Mouse (Mus musculus): Measurements from ENCODE around the gene Rhov.

The Rhov gene

DNA sequence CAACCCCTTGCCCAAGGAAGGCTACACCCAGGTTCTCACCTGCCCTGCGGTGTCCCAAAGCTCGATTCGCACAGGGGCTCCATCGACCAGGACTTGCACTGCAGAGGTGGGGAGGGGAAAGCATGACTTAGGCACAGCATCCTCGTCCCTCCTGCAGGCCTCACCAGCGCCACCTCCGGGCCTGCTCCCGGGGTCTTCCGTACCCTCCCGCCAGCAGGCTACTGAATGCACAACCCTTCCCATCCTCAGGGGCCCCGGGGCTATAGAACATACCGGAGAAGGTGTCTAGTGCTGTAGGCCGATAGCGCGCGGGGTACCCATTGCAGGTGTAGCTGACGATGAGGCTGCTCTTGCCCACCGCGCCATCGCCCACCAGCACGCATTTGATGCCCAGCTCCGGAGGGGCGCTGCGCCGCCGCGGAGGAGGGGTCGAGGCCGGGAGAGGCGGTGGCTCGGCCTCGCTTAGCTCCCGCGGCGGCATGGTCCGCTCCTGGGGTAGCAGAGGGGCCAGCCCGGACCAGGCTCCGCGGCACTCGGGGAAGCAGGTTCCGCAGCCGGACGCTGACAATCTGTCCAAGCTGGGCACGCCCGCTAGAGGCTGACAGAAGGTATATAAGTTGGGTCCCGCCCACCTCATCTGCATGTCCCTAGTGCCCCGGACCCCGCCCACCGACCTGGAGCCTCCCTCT, at the start of gene Rhov:
Gene Rhov, minus strand, starts transcription at position 630 of the 689 bp plus-strand sequence.
- in situ Hi-C loops (cut with MboI), result no loop called here

DNA sequence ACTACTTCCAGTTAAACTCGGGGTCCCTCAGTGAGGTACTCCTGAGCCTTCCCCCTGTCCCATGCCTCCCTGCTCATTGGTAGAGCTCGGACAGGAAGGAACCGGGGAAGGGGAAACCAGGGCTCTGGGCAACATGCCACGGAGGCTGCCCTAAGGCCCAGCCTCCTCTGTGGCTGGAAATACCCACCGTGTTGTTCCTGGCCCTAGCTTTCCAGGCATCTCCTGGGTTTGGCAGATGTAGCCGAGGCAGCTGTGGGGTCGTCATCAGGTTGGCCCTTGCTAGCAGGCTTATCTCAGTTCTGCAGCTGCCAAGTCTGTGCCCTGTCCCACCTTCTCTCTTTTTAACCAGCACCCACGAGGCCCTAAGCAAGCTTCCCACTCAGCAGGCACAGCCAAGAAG, 49.5 kb upstream of the Rhov start:
- in situ Hi-C loops (cut with MboI), result no loop called here

DNA sequence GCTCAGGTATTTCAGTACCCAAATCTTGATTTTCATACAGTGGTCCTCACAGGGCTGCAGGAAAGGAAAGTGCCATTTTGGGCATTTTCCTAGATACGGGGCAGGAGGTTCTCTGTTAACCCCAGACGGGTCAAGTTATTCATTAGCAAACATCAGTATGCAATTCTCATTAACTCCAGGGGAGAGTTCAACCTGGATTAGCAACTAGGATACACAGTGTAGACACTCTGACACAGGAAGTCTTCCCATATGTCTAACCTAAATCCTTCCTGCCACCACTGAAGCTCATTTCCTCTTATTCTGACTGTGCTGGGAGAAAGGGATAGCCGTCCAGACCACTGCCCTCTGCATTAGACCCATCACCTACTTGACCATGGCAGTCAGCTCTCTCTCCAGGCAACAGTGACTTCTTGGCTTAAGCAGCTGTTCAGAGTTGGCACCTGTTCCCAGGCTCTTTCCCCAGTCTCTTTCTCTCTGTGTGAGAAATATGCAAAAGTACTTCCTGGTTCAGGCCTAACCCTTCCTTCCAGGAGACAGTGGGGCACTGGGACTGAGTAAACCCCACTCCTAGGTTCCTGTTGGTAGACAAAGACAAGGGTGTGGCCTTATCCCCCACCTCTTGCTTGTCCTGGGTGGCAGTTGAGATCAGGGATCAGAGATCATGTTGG, 47.1 kb upstream of the Rhov start:
- in situ Hi-C loops (cut with MboI), result no loop called here

DNA sequence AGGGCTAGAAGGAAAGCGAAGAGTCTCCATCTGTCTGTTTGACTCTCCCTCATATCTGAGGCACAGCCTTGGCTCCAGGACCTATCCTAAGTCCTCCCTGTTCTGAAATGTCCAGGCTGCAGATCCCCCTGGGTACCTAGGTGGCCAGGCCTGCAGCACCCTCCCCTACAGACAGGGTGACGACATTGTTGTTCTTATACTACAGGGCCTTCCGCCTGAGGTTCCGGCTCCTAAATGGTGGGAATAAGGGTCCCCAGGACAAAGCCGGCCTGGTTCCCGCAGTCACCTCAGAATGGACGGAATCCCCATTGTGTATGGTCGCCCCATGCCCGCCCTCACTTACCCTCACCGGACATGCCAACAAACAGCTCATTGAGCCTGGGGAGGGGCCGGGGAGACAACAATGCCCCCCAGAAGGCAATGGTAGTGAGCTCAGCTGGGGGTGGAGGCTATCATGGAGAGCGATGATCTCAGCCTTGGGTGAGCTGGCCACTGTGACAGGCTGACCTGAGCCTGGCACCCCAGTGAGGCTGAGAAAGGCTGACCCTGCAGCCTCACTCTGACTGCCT, 43.8 kb upstream of the Rhov start:
- in situ Hi-C loops (cut with MboI), result no loop called here

DNA sequence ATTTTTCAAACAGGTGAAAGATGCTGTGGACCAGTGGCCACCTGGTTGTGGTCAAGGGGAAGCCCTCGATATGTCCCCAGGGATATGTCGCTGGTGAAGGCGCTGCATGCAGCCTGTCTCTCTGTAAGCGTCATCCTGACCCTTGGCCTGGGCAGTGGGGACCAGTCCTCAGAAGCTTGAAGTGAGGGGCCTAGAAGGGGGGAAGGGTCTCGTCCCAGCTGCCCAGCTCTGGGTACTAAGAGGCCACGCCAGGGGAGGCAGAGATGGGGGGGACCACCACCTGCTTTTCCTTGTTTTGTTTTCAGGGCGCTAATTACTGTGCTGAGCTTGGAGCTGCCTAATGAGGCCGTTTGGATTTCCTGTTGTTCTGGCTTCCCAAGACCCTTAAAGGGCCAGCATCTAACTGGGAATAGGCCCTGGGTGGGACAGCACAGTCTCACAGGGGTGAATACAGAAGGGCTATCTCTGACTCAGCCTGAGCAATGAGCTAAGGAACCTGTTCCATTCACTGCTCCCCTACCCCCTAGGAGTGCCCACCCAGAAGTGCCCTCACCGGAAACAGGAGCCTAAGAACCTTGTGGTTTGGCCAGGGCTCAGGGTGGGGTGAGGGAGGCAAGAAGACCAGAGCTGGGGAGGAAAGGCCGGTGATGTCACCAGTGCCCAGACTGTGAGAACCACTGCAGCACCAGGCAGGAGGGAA, 42.9 kb upstream of the Rhov start:
- in situ Hi-C loops (cut with MboI), result no loop called here

DNA sequence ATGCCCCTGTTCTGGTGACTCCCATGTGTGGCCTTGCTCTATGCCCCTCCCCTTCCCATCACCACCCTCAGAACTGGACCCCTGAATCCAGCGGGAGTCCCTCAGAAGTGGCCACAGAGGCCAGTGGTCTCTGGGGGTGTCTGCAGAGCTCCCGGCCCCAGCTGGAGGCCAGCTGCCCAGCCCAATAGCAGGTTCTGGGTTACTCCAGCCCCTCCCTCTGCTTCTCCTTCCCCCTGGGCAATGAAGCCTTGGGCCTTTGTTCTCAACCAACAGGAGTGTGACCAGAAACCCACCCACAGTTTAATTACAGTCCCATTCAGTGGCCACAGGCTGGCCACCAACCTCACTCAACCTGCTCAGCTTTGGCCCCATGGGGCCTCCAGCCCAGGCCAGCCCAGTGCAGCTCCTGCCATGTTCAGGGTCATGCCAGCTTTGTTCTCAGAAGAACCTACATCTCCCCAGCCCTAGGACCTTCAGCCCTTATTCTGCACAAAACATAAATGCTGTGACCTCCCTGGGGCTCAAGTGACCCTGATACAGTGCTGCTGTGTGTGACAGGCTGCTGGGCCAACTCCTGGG, 41.4 kb upstream of the Rhov start:
- in situ Hi-C loops (cut with MboI), result no loop called here

DNA sequence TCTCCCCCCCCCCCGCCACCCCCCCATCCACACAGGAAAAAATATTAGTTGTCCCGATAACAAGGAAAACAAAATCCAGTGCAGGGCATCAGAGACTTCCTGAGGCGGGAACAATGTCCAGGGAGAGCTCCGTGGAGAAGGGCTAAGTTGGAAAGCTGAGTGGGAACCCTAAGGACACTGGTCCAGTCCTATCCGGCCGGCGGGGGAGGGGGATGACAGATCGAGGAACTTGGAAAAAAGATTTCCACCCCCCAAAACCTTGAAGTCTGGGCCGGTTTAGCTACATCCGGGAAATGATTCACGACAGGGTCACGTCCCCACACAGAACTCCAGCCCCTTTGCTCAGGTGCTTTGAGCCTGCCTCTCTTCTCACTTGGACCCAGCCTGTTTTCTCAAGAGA, 40.5 kb upstream of the Rhov start:
- in situ Hi-C loops (cut with MboI), result no loop called here

DNA sequence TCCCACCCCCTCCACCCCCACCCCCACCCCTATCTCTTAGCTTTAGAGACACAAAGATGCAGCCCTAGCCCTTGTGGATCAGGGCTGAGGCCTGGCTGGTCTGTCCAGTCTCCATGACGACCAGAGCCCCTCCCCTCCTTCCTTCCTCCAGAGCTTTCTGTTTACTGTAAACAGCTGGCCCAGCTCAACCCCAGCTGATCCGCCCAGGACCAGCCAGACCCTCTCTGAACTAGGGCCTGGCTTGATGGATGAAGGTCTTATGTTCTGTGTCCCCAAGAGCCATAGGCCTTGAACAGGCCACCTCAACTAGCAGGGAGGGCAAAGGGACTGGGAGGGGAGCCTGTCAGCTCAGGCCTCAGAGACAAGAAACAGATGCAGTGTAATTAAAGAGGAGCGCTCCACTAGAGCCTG, 33.7 kb upstream of the Rhov start:
- in situ Hi-C loops (cut with MboI), result no loop called here

DNA sequence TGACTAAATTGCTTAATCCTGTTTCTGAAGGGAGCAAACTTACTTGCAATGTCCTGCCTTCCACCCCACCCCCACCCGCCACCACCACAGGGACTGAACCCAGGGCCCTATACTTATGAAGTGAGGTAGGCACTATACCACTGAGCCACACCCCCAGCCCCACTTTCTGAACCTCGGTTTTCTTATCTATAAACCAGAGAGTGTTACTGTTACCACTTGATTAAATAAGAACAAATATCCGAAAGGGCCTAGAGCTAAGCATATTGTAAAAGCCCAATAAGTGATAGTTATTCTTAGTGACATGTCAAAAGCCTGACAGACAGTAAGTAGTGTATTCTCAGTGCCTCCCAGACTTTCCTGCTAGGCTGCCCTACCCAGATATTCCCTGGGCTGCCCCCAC, 33.3 kb upstream of the Rhov start:
- in situ Hi-C loops (cut with MboI), result no loop called here

DNA sequence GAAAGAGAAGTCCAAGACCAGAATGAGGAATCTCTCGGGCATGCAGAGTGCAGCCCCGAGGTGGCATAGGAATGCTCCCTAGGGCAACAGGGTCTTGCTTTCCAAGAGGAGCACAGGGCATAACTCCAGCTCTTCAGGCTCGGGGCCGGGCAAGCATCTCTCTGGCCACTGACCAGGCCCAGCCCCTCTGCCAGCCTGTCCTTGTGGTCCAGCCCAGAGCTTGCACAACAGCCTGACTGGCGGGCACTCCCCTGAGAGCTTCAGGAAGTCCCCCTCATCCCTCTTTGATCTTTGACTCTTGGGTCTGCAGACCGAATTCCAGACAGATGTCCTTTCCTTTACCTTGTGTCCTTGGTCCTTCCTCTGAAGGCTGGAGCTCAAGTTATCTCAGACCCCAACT, 31.8 kb upstream of the Rhov start:
- in situ Hi-C loops (cut with MboI), result no loop called here

DNA sequence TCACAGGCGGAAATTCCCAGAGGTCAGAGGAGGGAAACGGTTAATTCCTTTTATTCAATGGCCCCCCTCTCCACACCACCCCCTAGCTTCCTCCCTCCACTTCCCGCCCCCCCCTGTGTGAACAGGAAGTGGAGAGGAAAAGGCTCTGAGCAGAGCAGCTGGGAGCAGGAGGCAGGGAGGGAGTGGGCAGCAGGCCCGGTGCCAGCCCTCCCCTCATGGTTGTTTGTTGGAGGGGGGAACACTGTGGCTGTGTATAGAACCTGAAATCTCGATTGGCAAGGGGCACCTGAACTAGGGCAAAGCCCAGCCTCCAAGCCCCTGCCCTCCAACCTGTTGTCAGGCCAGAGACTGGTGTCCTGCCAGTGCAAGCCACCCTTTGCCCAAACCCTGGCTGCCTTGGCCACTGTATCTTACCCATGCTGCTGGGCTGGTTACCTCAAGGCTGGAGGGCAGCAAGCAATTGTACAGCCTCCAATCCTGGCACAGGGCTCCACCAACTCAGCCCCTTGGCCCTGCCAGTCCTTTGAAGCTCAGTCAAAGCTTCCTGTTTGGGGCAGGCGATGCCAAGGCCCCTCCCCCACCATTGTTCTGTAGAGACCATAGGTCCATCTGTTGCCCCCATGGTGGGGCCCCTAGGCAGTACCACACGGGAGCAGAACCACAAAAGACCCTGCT, 29.9 kb upstream of the Rhov start:
- in situ Hi-C loops (cut with MboI), result no loop called here

DNA sequence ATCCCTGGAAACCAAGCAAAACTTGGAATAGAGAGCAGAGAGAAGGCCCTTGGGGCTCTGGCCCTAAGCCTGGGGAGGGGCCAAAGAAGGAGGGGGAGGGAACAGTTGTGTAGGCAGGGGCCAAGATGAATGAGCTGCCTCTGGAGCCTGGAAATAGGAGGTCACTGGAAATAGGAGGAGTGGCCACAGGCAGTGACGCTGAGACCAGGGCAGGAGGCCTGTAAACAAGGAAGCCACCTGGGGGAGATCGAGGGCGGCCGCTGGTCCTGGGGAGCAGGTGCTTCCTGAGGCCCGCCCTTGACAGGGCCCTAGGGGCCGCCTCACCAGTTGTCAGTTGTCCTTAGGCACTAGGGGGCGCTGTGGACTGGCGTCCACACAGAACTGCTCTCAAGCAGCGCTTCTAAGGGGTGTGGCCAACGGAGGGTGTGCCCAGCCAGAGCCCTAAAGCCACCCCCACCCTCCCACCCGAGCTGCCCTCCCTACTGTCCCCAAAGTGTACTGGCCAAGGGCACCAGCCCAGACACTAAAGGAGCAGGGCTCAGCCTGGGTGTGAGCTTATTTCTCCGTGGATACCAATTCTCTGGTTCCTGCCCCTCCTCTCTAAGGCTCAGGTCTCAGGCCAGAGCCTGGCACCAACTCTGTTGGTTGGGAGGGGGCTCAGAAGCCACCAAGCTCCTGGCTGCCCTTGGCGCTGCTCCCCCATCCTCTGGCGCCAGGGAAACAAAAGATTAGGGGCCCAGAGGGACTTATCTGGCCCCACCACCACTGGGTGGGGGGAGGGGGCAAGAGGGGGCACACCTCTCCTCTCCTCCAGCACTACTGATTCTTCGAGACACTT, 29.1 kb upstream of the Rhov start:
- in situ Hi-C loops (cut with MboI), result no loop called here

DNA sequence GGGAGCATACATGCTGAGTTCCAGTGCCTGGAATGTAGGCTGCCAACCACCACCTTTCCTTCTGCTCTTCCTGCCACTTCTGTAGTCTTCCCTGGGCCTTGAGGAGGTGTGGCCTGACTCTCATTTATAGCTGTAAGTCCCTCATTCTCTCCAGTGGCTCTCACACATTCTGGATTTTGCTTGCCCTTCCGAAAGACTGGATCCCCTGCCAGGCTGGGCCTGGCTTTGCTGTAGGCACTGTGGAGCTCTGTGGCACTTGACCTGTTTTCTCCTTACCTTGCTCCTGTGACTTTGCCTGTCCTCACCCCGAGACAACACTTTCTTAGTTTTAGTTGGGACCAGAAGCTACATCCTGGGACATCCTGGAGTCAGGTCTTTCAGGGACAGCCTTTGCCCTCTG, 27.8 kb upstream of the Rhov start:
- in situ Hi-C loops (cut with MboI), result no loop called here

DNA sequence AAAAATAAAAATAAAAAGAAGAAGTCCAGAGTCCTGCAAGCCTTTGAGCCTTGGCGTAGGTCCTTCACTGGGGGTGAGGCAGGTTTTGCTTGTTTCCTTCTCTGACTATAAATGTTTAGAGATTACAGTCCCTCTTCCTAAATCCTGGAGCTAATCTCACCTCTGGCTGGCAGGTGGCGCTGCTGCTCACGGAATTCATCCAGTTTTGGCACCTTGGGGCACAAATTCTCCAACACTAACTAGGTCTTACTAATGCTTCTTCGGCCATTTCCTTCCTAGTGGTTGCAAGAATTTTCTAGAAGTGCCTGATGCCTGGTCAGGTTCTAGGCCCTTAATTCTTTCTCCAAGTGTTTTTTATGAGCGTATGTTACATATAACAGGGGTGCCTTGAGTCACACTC, 27.3 kb upstream of the Rhov start:
- in situ Hi-C loops (cut with MboI), result no loop called here

DNA sequence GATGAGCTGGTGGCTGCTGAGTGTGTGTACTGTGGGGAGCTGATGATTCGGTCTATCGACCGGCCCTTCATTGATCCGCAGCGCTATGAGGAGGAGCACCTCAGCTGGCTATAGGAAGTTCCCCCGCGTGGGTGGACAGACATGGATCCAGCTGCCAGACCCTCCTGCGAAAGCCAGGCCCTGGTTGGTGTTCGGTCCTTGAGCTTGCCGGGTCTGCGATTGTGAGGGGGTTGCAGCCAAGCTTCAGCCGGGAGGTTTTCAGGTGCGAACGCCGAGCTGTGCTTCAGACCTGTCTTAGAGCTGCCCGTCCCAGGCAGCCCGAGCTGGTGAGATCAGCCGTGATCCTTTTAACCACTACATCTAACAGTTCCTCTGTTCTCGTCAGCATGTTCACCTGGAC, 26.4 kb upstream of the Rhov start:
- in situ Hi-C loops (cut with MboI), result no loop called here

DNA sequence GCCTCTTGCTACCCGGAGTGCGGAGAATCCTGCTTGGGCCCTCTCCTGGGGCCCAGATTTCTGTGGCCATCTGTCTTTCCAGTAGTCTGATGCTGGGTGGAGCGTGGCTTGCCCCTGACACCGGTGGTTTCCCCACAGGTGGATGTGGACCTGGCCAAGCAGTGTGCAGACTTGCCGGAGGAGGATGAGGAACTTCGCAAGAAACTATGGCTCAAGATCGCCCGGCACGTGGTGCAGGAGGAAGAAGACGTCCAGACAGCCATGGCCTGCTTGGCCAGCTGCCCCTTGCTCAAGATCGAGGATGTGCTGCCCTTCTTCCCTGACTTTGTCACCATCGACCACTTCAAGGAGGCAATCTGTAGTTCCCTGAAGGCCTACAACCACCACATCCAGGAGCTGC, 25.7 kb upstream of the Rhov start:
- in situ Hi-C loops (cut with MboI), result no loop called here

DNA sequence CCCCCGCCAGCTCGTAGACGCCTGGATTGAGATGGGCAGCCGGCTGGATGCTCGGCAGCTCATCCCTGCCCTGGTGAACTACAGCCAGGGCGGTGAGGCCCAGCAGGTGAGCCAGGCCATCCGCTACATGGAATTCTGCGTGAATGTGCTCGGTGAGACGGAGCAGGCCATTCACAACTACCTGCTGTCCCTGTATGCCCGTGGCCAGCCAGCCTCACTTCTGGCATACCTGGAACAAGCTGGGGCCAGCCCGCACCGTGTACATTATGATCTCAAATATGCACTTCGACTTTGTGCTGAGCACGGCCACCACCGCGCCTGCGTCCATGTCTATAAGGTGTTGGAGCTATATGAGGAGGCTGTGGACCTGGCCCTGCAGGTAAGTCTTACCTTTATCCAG, 23.3 kb upstream of the Rhov start:
- in situ Hi-C loops (cut with MboI), result no loop called here

DNA sequence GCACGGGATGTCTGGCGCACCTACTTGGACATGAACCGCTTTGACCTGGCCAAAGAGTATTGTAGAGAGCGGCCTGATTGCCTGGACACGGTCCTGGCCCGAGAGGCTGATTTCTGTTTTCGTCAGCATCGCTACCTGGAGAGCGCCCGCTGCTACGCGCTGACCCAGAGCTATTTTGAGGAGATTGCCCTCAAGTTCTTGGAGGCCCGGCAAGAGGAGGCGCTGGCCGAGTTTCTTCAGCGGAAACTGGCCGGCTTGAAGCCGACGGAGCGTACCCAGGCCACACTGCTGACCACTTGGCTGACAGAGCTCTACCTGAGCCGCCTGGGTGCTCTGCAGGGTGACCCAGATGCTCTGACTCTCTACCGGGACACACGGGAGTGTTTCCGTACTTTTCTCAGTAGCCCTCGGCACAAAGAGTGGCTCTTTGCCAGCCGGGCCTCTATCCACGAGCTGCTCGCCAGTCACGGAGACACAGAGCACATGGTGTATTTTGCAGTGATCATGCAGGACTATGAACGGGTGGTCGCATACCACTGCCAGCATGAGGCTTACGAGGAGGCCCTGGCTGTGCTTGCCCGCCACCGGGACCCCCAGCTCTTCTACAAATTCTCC, 22.8 kb upstream of the Rhov start:
- in situ Hi-C loops (cut with MboI), result no loop called here

DNA sequence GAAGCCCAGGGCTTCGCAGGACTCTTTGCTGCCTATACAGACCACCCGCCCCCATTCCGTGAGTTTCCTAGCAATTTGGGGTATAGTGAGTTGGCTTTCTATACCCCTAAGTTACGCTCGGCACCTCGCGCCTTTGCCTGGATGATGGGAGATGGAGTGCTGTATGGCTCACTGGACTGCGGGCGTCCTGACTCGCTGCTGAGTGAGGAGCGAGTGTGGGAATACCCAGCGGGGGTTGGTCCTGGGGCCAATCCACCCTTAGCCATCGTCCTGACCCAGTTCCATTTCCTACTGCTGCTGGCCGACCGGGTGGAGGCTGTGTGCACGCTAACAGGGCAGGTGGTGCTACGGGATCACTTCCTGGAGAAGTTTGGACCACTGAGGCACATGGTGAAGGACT, 22.2 kb upstream of the Rhov start:
- in situ Hi-C loops (cut with MboI), result no loop called here

DNA sequence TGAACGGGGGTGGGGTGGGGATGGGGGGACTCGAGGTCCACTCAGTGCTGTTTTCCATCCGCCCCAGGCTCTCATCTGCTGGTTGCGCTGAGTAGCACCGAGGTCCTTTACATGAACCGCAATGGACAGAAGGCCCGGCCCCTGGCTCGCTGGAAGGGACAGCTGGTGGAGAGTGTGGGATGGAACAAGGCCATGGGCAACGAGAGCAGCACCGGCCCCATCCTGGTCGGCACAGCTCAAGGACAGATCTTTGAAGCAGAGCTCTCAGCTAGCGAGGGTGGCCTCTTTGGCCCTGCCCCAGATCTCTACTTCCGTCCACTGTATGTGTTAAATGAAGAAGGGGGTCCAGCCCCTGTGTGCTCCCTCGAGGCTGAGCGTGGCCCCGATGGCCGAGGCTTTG, 21.8 kb upstream of the Rhov start:
- in situ Hi-C loops (cut with MboI), result no loop called here

DNA sequence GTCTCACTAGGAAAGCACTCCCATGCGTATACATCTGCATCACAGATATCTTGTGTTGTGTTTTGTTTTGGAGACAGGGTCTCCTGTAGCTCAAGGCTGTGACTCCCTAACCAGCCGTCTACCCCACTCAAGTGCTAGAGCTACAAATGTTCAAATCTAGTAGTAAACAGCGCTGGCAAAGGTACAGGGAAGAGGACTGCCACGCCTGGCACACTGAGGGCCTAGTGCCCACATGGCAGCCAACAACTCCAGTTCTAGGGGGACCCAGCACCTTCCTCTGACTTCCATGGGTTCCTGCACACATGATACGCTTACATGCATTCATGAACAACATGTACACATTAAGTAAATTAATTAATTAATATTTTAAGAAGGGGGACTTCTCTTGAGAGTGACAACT, 21.2 kb upstream of the Rhov start:
- in situ Hi-C loops (cut with MboI), result no loop called here
